Mouse (Mus musculus) C2C12 (cell line): Measurements from ENCODE around the gene Atad5. TPM values are rescaled to one million over a fixed set of nuclear protein-coding genes. Genes with fewer than 3 reads are reported as not detected.
"Not testable (repeated sequence)": the region's sequence is repeated elsewhere in the genome, so short reads cannot be mapped to it uniquely, and the experiment has no call there.

Source experiments
- H3K27me3 ChIP-seq: one replicate; pipeline ENCODE4 v1.6.1; 2011; ENCODE audit not compliant: control insufficient read depth, insufficient read depth, insufficient read length
- H3K36me3 ChIP-seq: one replicate; pipeline ENCODE4 v1.6.1; 2011; ENCODE audit not compliant: control insufficient read depth, insufficient read depth
- H3K4me3 ChIP-seq: one replicate; pipeline ENCODE4 v1.5.1; 2011; ENCODE audit warnings: mild to moderate bottlenecking, control low read depth; ENCODE audit not compliant: poor library complexity, insufficient read depth, severe bottlenecking
- H3K79me2 ChIP-seq: one replicate; pipeline ENCODE4 v1.6.1; 2011; ENCODE audit not compliant: control insufficient read depth, insufficient read depth
- H3K79me3 ChIP-seq: one replicate; pipeline ENCODE4 v1.6.1; 2011; ENCODE audit warnings: low read depth, control low read depth
- H3ac ChIP-seq: one replicate; pipeline ENCODE3; 2011; ENCODE audit warnings: low read depth; ENCODE audit not compliant: control insufficient read depth, insufficient read length
- CEBPB ChIP-seq: IDR thresholded peaks from one replicate; pipeline ENCODE4 v1.6.1; 2011; ENCODE audit warnings: low read depth, mild to moderate bottlenecking, control low read depth, moderate library complexity
- CTCF ChIP-seq: IDR thresholded peaks from one replicate; pipeline ENCODE4 v1.5.1; 2011; ENCODE audit not compliant: control insufficient read depth, insufficient read depth, insufficient read length
- FOSL1 ChIP-seq: IDR thresholded peaks from one replicate; pipeline ENCODE4 v1.8.0; 2011; ENCODE audit warnings: mild to moderate bottlenecking, low read length; ENCODE audit not compliant: poor library complexity, insufficient read depth, severe bottlenecking
- MAX ChIP-seq: IDR thresholded peaks from one replicate; pipeline ENCODE4 v1.6.1; 2011; ENCODE audit warnings: mild to moderate bottlenecking, control low read depth
- MYOD1 ChIP-seq: IDR thresholded peaks from one replicate; pipeline ENCODE4 v1.6.1; 2011; ENCODE audit warnings: low read depth; ENCODE audit not compliant: control insufficient read depth, insufficient read length
- MYOG ChIP-seq: IDR thresholded peaks from one replicate; pipeline ENCODE4 v1.6.1; 2011; ENCODE audit not compliant: control insufficient read depth, insufficient read length; ENCODE audit errors: extremely low read depth
- USF1 ChIP-seq: IDR thresholded peaks from one replicate; pipeline ENCODE4 v1.6.1; 2011; ENCODE audit warnings: low read depth, mild to moderate bottlenecking, control low read depth, moderate library complexity
- polyA plus RNA-seq: library from polyadenylated mRNA; unstranded; fragments of >200 nt; fragmentation: generic; extraction: Trizol; gene quantifications from one replicate; pipeline ENCODE4 v1.2.1, GENCODE M21; 2012; ENCODE audit warnings: missing spikeins

Gene Atad5
- polyA plus RNA-seq, 1 experiment, result 1.9 TPM

- no peaks in the 10 kb centered on the region for H3K27me3 ChIP-seq
- H3ac ChIP-seq, result no peak overlapping the region
- TF ChIP-seq CTCF (no peak), USF1 (no peak), CEBPB (no peak), MYOD1 (no peak), MYOG (no peak), FOSL1 (no peak), MAX (no peak)
- H3K36me3 ChIP-seq, result no peaks in the 10 kb centered on the region
- H3K4me3 ChIP-seq, result no peak overlapping the region
- no peaks in the 10 kb centered on the region for H3K79me2 ChIP-seq
- H3K79me3 ChIP-seq, result no peaks in the 10 kb centered on the region
These were observed 84.9 kb downstream of the Atad5 start for GRCm38 (mm10) chr11:80173963-80174670.

- no peaks in the 10 kb centered on the region for H3K79me2 ChIP-seq
- H3K79me3 ChIP-seq, result no peaks in the 10 kb centered on the region
- H3K36me3 ChIP-seq, result no peaks in the 10 kb centered on the region
- no peak overlapping the region for H3K4me3 ChIP-seq
- TF ChIP-seq FOSL1 (no peak), CEBPB (no peak), MAX (no peak), USF1 (no peak), MYOD1 (no peak), CTCF (no peak)
- H3ac ChIP-seq, result no peak overlapping the region
- no peaks in the 10 kb centered on the region for H3K27me3 ChIP-seq
These were observed 88.0 kb downstream of the Atad5 start for GRCm38 (mm10) chr11:80176911-80177895.

- Histone ChIP-seq H3K36me3 (no peaks in the 10 kb centered on the region), H3K79me3 (no peaks in the 10 kb centered on the region), H3ac (no peak overlapping the region), H3K79me2 (no peaks in the 10 kb centered on the region), H3K4me3 (no peak overlapping the region), H3K27me3 (no peaks in the 10 kb centered on the region)
- no peak for TF ChIP-seq MAX
- TF ChIP-seq CTCF, result no peak
These were observed 89.1 kb downstream of the Atad5 start for GRCm38 (mm10) chr11:80178316-80178715.

GRCm38 (mm10) chr11:80181021-80181749 is 92.0 kb downstream of the Atad5 start:
- Histone ChIP-seq H3K4me3 (no peak overlapping the region), H3K27me3 (no peaks in the 10 kb centered on the region), H3K79me3 (no peaks in the 10 kb centered on the region), H3K36me3 (no peaks in the 10 kb centered on the region), H3K79me2 (peaks cover 11% of the 10 kb centered on the region), H3ac (no peak overlapping the region)
- TF ChIP-seq USF1 (no peak), MAX (no peak), MYOG (no peak), MYOD1 (no peak), FOSL1 (no peak), CTCF (no peak), CEBPB (no peak)

GRCm38 (mm10) chr11:80183054-80183704 is 94.0 kb downstream of the Atad5 start:
- H3K79me2 ChIP-seq, result peaks cover 11% of the 10 kb centered on the region
- H3K36me3 ChIP-seq, H3ac ChIP-seq, H3K27me3 ChIP-seq, H3K79me3 ChIP-seq: not testable (repeated sequence)
- H3K4me3 ChIP-seq, result peak overlapping the region; percentile 95
